Mouse (Mus musculus): ENCODE measurements around the gene Atp1a4. TPM values are rescaled to one million over a fixed set of nuclear protein-coding genes. Genes with fewer than 3 reads are reported as not detected.

Atp1a4 gene
- total RNA-seq, 2 experiments from 2014 or later, result not detected

Other genes starting within 250 kb of the Atp1a4 start
- 1 to 10 TPM; 1.5 to 2.4 TPM for gene Vangl2, start 230.0 kb downstream of the Atp1a4 start, total RNA-seq (2021)
- not detected for gene Nhlh1, start 200.8 kb downstream of the Atp1a4 start, total RNA-seq (2021)
- 100 to 1,000 TPM; 104 to 113 TPM for gene Copa, start 175.9 kb downstream of the Atp1a4 start, total RNA-seq (2021)
- 10 to 100 TPM; 42.8 to 44.4 TPM for gene Ncstn, start 175.6 kb downstream of the Atp1a4 start, total RNA-seq (2021)
- gene Pex19, start 131.7 kb downstream of the Atp1a4 start, total RNA-seq (2021), result 100 to 1,000 TPM; 120 to 122 TPM
- gene Dcaf8, start 110.3 kb downstream of the Atp1a4 start, total RNA-seq (2021), result 100 to 1,000 TPM; 109 to 114 TPM
- gene Pea15a, start 51.6 kb downstream of the Atp1a4 start, total RNA-seq (2021), result 10 to 100 TPM; 65.8 to 70.5 TPM
- gene Casq1, start 38.5 kb downstream of the Atp1a4 start, total RNA-seq (2021), result 10 to 100 TPM; 12.6 to 18.0 TPM
- gene Igsf8, start 3.2 kb upstream of the Atp1a4 start, total RNA-seq (2021), result 10 to 100 TPM in 1 of 2 experiments, 1 to 10 TPM in 1; 9.3 to 15.2 TPM
- 100 to 1,000 TPM; 600 to 610 TPM for gene Atp1a2, start 39.6 kb upstream of the Atp1a4 start, total RNA-seq (2021)
- gene Kcnj9, start 70.9 kb upstream of the Atp1a4 start, total RNA-seq (2021), result under 1 TPM in 1 of 2 experiments, not detected in 1; 0.06 TPM
- under 1 TPM; 0.10 to 0.14 TPM for gene Kcnj10, start 82.8 kb upstream of the Atp1a4 start, total RNA-seq (2021)
- 1 to 10 TPM; 4.4 to 4.5 TPM for gene Pigm, start 118.1 kb upstream of the Atp1a4 start, total RNA-seq (2021)
- 1 to 10 TPM; 1.3 TPM for gene Slamf9, start 216.9 kb upstream of the Atp1a4 start, total RNA-seq (2021)
- gene Igsf9, start 223.4 kb upstream of the Atp1a4 start, total RNA-seq (2021), result under 1 TPM; 0.25 to 0.55 TPM
- gene Tagln2, start 241.6 kb upstream of the Atp1a4 start, total RNA-seq (2021), result 10 to 100 TPM; 75.4 to 87.9 TPM

Data from heart, postnatal 25 days (tissue).